Mouse (Mus musculus) CH12.LX (cell line): Measurements from ENCODE around the gene Gstm6. TPM values are rescaled to one million over a fixed set of nuclear protein-coding genes. Genes with fewer than 3 reads are reported as not detected.

Source experiments
- DNase-seq: peaks from one replicate; pipeline ENCODE4 v3.0.0-alpha.2; 2013; ENCODE audit errors: extremely low read depth
- H3K27ac ChIP-seq: 2 replicates; pipeline ENCODE4 v1.5.1; 2012; ENCODE audit warnings: low read depth, mild to moderate bottlenecking, control low read depth, moderate library complexity; ENCODE audit not compliant: insufficient read depth
- H3K27me3 ChIP-seq: replicated peaks from 2 replicates; pipeline ENCODE3; 2012; ENCODE audit warnings: inconsistent platforms
- H3K36me3 ChIP-seq, 2 experiments: replicated peaks in 1 of 2; 2 replicates each; pipeline versions ENCODE3 to v1.6.1; 2012; ENCODE audit warnings: inconsistent platforms in 1 of 2, low read length in 1 of 2, mild to moderate bottlenecking in 1 of 2, mixed read lengths in 1 of 2, moderate library complexity in 1 of 2; ENCODE audit not compliant: control insufficient read depth in 1 of 2, insufficient read depth in 1 of 2
- H3K4me1 ChIP-seq, 2 experiments: 2 replicates each; pipeline ENCODE4 v1.6.1; 2012; ENCODE audit warnings: inconsistent platforms in 1 of 2, moderate library complexity in 1 of 2; ENCODE audit not compliant: insufficient read depth in 2 of 2, control insufficient read depth in 1 of 2
- H3K4me2 ChIP-seq: 2 replicates; pipeline ENCODE4 v1.6.1; 2012; ENCODE audit warnings: low read depth, mild to moderate bottlenecking, control low read depth; ENCODE audit not compliant: poor library complexity, insufficient read depth, severe bottlenecking
- H3K4me3 ChIP-seq, 3 experiments: fragments of 150-350 bp in 1 of 3; sonication (generic) in 1 of 3; replicated peaks in 1 of 3; 2 replicates each; pipeline versions ENCODE3 to v1.5.1; 2011 to 2012; ENCODE audit warnings: low read depth in 2 of 3, low read length in 2 of 3, mild to moderate bottlenecking in 2 of 3, moderate library complexity in 2 of 3, control low read depth in 1 of 3, improper control_type of control experiment in 1 of 3, inconsistent platforms in 1 of 3, mixed read lengths in 1 of 3; ENCODE audit not compliant: poor library complexity in 1 of 3
- H3K79me2 ChIP-seq: replicated peaks from 2 replicates; pipeline ENCODE4 v1.6.1; 2012; ENCODE audit warnings: mild to moderate bottlenecking, moderate library complexity; ENCODE audit not compliant: control insufficient read depth, poor library complexity, insufficient read depth, severe bottlenecking; ENCODE audit errors: extremely low read depth
- H3K9ac ChIP-seq: 2 replicates; pipeline ENCODE4 v1.6.1; 2012; ENCODE audit warnings: low read depth, mild to moderate bottlenecking, control low read depth, moderate library complexity; ENCODE audit not compliant: insufficient read depth
- H3K9me3 ChIP-seq: replicated peaks from 2 replicates; pipeline ENCODE3; 2012; ENCODE audit warnings: low read length, inconsistent platforms, mixed read lengths
- CHD1 ChIP-seq: IDR thresholded peaks from 2 replicates; pipeline ENCODE4 v1.6.1; 2012; ENCODE audit warnings: low read depth, low read length, improper control_type of control experiment, inconsistent platforms
- CTCF ChIP-seq, 2 experiments: IDR thresholded peaks in 1 of 2; conservative IDR thresholded peaks in 1 of 2; 2 replicates each; pipeline ENCODE4 v1.5.1; 2011 to 2012; ENCODE audit warnings: low read depth in 2 of 2, low read length in 2 of 2, improper control_type of control experiment in 1 of 2, inconsistent platforms in 1 of 2, mild to moderate bottlenecking in 1 of 2, moderate library complexity in 1 of 2
- E2F4 ChIP-seq: IDR thresholded peaks from 2 replicates; pipeline ENCODE4 v1.6.1; 2011; ENCODE audit warnings: low read depth, low read length, improper control_type of control experiment; ENCODE audit not compliant: insufficient replicate concordance
- EP300 ChIP-seq: IDR thresholded peaks from 2 replicates; pipeline ENCODE4 v1.6.1; 2011; ENCODE audit warnings: low read length, improper control_type of control experiment
- ETS1 ChIP-seq: conservative IDR thresholded peaks from 2 replicates; pipeline ENCODE4 v1.6.1; 2012; ENCODE audit warnings: low read depth, mild to moderate bottlenecking, inconsistent platforms, low read length, improper control_type of control experiment, moderate library complexity
- GABPA ChIP-seq: IDR thresholded peaks from 2 replicates; pipeline ENCODE4 v1.6.1; 2012; ENCODE audit warnings: low read depth, low read length, improper control_type of control experiment, inconsistent platforms; ENCODE audit not compliant: insufficient replicate concordance
- IRF4 ChIP-seq: IDR thresholded peaks from 2 replicates; pipeline ENCODE4 v1.6.1; 2014; ENCODE audit warnings: low read depth, mild to moderate bottlenecking, inconsistent platforms, low read length, improper control_type of control experiment
- JUN ChIP-seq: IDR thresholded peaks from 2 replicates; pipeline ENCODE4 v1.6.1; 2011; ENCODE audit warnings: low read depth, mild to moderate bottlenecking, low read length, improper control_type of control experiment, moderate library complexity; ENCODE audit not compliant: insufficient read depth
- JUND ChIP-seq: conservative IDR thresholded peaks from 2 replicates; pipeline ENCODE4 v1.6.1; 2011; ENCODE audit warnings: low read depth, low read length, improper control_type of control experiment
- MAX ChIP-seq: IDR thresholded peaks from 2 replicates; pipeline ENCODE4 v1.6.1; 2011; ENCODE audit warnings: low read length, improper control_type of control experiment
- MAZ ChIP-seq: IDR thresholded peaks from 2 replicates; pipeline ENCODE4 v1.6.1; 2012; ENCODE audit warnings: low read depth, mild to moderate bottlenecking, inconsistent platforms, low read length, improper control_type of control experiment, moderate library complexity
- MXI1 ChIP-seq: IDR thresholded peaks from 2 replicates; pipeline ENCODE4 v1.6.1; 2011; ENCODE audit warnings: mild to moderate bottlenecking, low read depth, low read length, improper control_type of control experiment
- NELFE ChIP-seq: IDR thresholded peaks from 2 replicates; pipeline ENCODE4 v1.6.1; 2011; ENCODE audit warnings: low read depth, low read length, improper control_type of control experiment
- PAX5 ChIP-seq: IDR thresholded peaks from 2 replicates; pipeline ENCODE4 v1.6.1; 2012; ENCODE audit warnings: low read length, inconsistent platforms, mixed read lengths
- RAD21 ChIP-seq: IDR thresholded peaks from 2 replicates; pipeline ENCODE4 v1.6.1; 2011; ENCODE audit warnings: low read depth, mild to moderate bottlenecking, low read length, improper control_type of control experiment, moderate library complexity
- SMC3 ChIP-seq: IDR thresholded peaks from 2 replicates; pipeline ENCODE4 v1.6.1; 2011; ENCODE audit warnings: low read depth, low read length, improper control_type of control experiment
- TBP ChIP-seq: conservative IDR thresholded peaks from 2 replicates; pipeline ENCODE4 v1.6.1; 2011; ENCODE audit warnings: low read depth, low read length, improper control_type of control experiment
- TCF12 ChIP-seq: IDR thresholded peaks from 2 replicates; pipeline ENCODE4 v1.6.1; 2014; ENCODE audit warnings: low read depth, mild to moderate bottlenecking, inconsistent platforms, low read length, improper control_type of control experiment
- UBTF ChIP-seq: IDR thresholded peaks from 2 replicates; pipeline ENCODE4 v1.6.1; 2012; ENCODE audit warnings: low read depth, mild to moderate bottlenecking, inconsistent platforms, low read length, improper control_type of control experiment, moderate library complexity
- USF2 ChIP-seq: conservative IDR thresholded peaks from 2 replicates; pipeline ENCODE4 v1.6.1; 2011; ENCODE audit warnings: low read depth, low read length, improper control_type of control experiment
- dilution Hi-C: fragments of 300-500 bp; cut with MboI; formaldehyde crosslinking; loops from 2 replicates; pipeline ENCODE4 v1.14.3; 2020; ENCODE audit warnings: low sequenced_read_pairs; ENCODE audit not compliant: extremely low pct_unique_long_range_greater_than_20kb, extremely low pct_ligation_motif_present
- in situ Hi-C: fragments of 300-500 bp; cut with MboI; formaldehyde crosslinking; loops from 3 replicates; pipeline ENCODE4 v1.14.3; 2019; ENCODE audit warnings: low sequenced_read_pairs, low pct_ligation_motif_present, low pct_unique_long_range_greater_than_20kb, mixed read lengths
- polyA plus RNA-seq: library from polyadenylated mRNA; unstranded; fragments of >175 nt; gene quantifications from 2 replicates; pipeline ENCODE4 v1.2.1, GENCODE M21; 2012; ENCODE audit warnings: low read depth; ENCODE audit not compliant: insufficient read length
- total RNA-seq, 2 experiments: library from RNA; depleted of rRNA; stranded (reverse); fragments of 300-350 nt in 1 of 2; fragments of >200 nt in 1 of 2; gene quantifications; 2 replicates each; pipeline ENCODE4 v1.2.3; 2012 to 2014

The Gstm6 gene
- total and polyA plus RNA-seq, 3 experiments, result 0.17 to 0.44 (median 0.35) TPM

DNA sequence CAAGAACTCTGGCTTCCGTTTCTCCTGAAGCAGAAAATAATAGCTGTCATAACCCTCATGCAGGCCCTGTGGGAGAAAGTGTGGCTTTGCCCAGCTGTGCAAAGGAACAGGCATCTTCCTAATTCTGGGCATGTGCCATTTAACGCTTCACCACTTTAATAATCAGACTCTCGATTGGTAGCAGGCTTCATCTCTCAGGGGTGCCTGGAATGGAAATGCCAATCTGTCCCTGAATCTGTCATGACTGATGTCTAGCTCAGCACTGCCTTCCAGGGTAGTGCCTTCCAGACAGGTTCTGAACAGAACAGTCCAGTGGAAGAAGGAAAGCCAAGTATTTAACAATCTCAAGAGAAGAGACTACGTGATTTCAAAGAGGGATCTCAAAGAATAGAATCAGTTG, 2.3 kb downstream of the Gstm6 start:
- Histone ChIP-seq H3K4me2 (no peak overlapping the region), H3K9ac (no peak overlapping the region), H3K27me3 (peaks cover 2% of the 10 kb centered on the region), H3K27ac (no peak overlapping the region), H3K9me3 (peaks cover 3% of the 10 kb centered on the region), H3K79me2 (no peaks in the 10 kb centered on the region), H3K36me3 (no peaks in the 10 kb centered on the region), H3K4me1 (peaks cover 8 to 13% of the 10 kb centered on the region in 2 experiments), H3K4me3 (no peak overlapping the region)
- no peak for DNase-seq
- TF ChIP-seq PAX5 (no peak), MAZ (no peak), SMC3 (no peak), MXI1 (no peak), JUND (no peak), NELFE (no peak), RAD21 (no peak), E2F4 (no peak), TCF12 (no peak), MAX (no peak)
- in situ Hi-C loops, result loop anchor here (5.0 kb wide), 1 partner anchor 126 kb away; no protein-coding TSS in a partner anchor
- dilution Hi-C loops, result no loop called here

- H3K9ac ChIP-seq, result no peak overlapping the region
- H3K79me2 ChIP-seq, result no peaks in the 10 kb centered on the region
- peaks cover 2% of the 10 kb centered on the region for H3K27me3 ChIP-seq
- H3K4me1 ChIP-seq, result peaks cover 5 to 8% of the 10 kb centered on the region in 2 experiments; a peak in 2 of 4 replicates
- H3K4me3 ChIP-seq, result no peak overlapping the region
- no peaks in the 10 kb centered on the region for H3K36me3 ChIP-seq
- DNase-seq, result no peak
- H3K27ac ChIP-seq, result no peak overlapping the region
- H3K9me3 ChIP-seq, result peaks cover 3% of the 10 kb centered on the region
- dilution Hi-C loops, result no loop called here
- TF ChIP-seq CHD1, result no peak
- TF ChIP-seq MAX, result no peak
- no peak for TF ChIP-seq ETS1
- TF ChIP-seq USF2, result no peak
- TF ChIP-seq GABPA, result no peak
- no peak for TF ChIP-seq IRF4
- TF ChIP-seq MAZ, result no peak
- TF ChIP-seq CTCF (conservative IDR thresholded peaks at IDR 0.05 in 1 of 2, IDR thresholded peaks at IDR 0.05 in 1 of 2; ENCODE audit: low read depth in 2 of 2, low read length in 2 of 2), result no peak
- TF ChIP-seq JUN, result no peak
- no peak for TF ChIP-seq NELFE
- no peak for TF ChIP-seq EP300
- TF ChIP-seq JUND, result no peak
- TF ChIP-seq TBP, result no peak
- no peak for TF ChIP-seq UBTF
- no peak overlapping the region for H3K4me2 ChIP-seq
- in situ Hi-C loops, result loop anchor here (5.0 kb wide), 1 partner anchor 127 kb away; no protein-coding TSS in a partner anchor
These were observed 3.0 kb downstream of the Gstm6 start for GRCm38 (mm10) chr3:107940524-107940923.
